Mouse (Mus musculus) spleen, postnatal 14 days (tissue): ENCODE data around the gene Cd247.
"Not testable (repeated sequence)": the region's sequence is repeated elsewhere in the genome, so short reads cannot be mapped to it uniquely, and the experiment has no call there.

Source experiments
- DNase-seq, 2 experiments: peaks; one replicate each; pipeline ENCODE4 v3.0.0; 2021 to 2022; ENCODE audit warnings: low spot score in 2 of 2

Gene Cd247

GRCm38 (mm10) chr1:165788511-165788910 lies at the start of gene Cd247:
Gene Cd247 (plus strand): TSS chr1:165788681.
- no peak for DNase-seq

- no peak for DNase-seq
Measured at GRCm38 (mm10) chr1:165738985-165739384, 49.5 kb upstream of the Cd247 start.

GRCm38 (mm10) chr1:165741989-165742388 lies 46.5 kb upstream of the Cd247 start:
- no peak for DNase-seq

GRCm38 (mm10) chr1:165748053-165748452 lies 40.4 kb upstream of the Cd247 start:
- DNase-seq = no peak

- DNase-seq = no peak
Measured at GRCm38 (mm10) chr1:165751142-165751541, 37.3 kb upstream of the Cd247 start.

- DNase-seq = no peak
Measured at GRCm38 (mm10) chr1:165751838-165752237, 36.6 kb upstream of the Cd247 start.

- DNase-seq = no peak
Measured at GRCm38 (mm10) chr1:165754205-165754604, 34.3 kb upstream of the Cd247 start.

GRCm38 (mm10) chr1:165755194-165755593 lies 33.3 kb upstream of the Cd247 start:
- no peak for DNase-seq

- no peak for DNase-seq
Measured at GRCm38 (mm10) chr1:165761522-165762305, 26.8 kb upstream of the Cd247 start.

- not testable (repeated sequence) for DNase-seq
Measured at GRCm38 (mm10) chr1:165762498-165762897, 26.0 kb upstream of the Cd247 start.

- DNase-seq = no peak
Measured at GRCm38 (mm10) chr1:165762914-165763634, 25.4 kb upstream of the Cd247 start.

GRCm38 (mm10) chr1:165763635-165764372 lies 24.7 kb upstream of the Cd247 start, which contains the start of gene Creg1:
Gene Creg1 (plus strand): TSS chr1:165763746.
- DNase-seq = peak; percentile 89 to 91

- DNase-seq = no peak
Measured at GRCm38 (mm10) chr1:165764571-165764970, 23.9 kb upstream of the Cd247 start.

- no peak for DNase-seq
Measured at GRCm38 (mm10) chr1:165765041-165765440, 23.4 kb upstream of the Cd247 start.

GRCm38 (mm10) chr1:165765651-165766294 lies 22.7 kb upstream of the Cd247 start:
- DNase-seq = no peak

GRCm38 (mm10) chr1:165766295-165766890 lies 22.1 kb upstream of the Cd247 start:
- no peak for DNase-seq

- DNase-seq = no peak
Measured at GRCm38 (mm10) chr1:165768894-165769512, 19.5 kb upstream of the Cd247 start.

GRCm38 (mm10) chr1:165770181-165770759 lies 18.2 kb upstream of the Cd247 start:
- DNase-seq = no peak

- DNase-seq = peak; percentile 69 to 81
Measured at GRCm38 (mm10) chr1:165771491-165771897, 17.0 kb upstream of the Cd247 start.

GRCm38 (mm10) chr1:165771998-165772397 lies 16.5 kb upstream of the Cd247 start:
- no peak for DNase-seq
